Mouse (Mus musculus) testis, adult 10 weeks (tissue): ENCODE measurements around the gene Gm10277. TPM values are rescaled to one million over a fixed set of nuclear protein-coding genes. Genes with fewer than 3 reads are reported as not detected.

Experiments
- polyA plus RNA-seq: library from polyadenylated mRNA; stranded (reverse); fragments of 350-450 nt; fragmentation: Illumina TruSeq; extraction: RNeasy Lipid Tissue Mini Kit (QIAGEN cat#74804); gene quantifications from one replicate; pipeline ENCODE4 v1.2.3, GENCODE M21; 2014; ENCODE audit warnings: low read depth, low replicate concordance

The Gm10277 gene
- polyA plus RNA-seq = not detected

GRCm38 (mm10) chr11:77787707-77788106, at the start of gene Gm10277:
TSS of gene Gm10277 (minus strand) at chr11:77787747.

GRCm38 (mm10) chr11:77762783-77763672, 24.5 kb downstream of the Gm10277 start, which contains the start of gene Myo18a:
TSS of gene Myo18a (plus strand) at chr11:77763246.

Other genes starting within 250 kb of the Gm10277 start
- gene Taok1, start 179.9 kb downstream of the Gm10277 start, polyA plus RNA-seq = 43.1 TPM
- 115 TPM for gene Nufip2, start 101.6 kb downstream of the Gm10277 start, polyA plus RNA-seq
- not detected for gene Cryba1, start 62.5 kb downstream of the Gm10277 start, polyA plus RNA-seq
- gene Myo18a, start 24.5 kb downstream of the Gm10277 start, polyA plus RNA-seq = 1.5 TPM
- gene Pipox, start 106.3 kb upstream of the Gm10277 start, polyA plus RNA-seq = 0.46 TPM
- gene Sez6, start 143.1 kb upstream of the Gm10277 start, polyA plus RNA-seq = 0.08 TPM
- gene Phf12, start 195.0 kb upstream of the Gm10277 start, polyA plus RNA-seq = 10.3 TPM
- 3.7 TPM for gene Dhrs13, start 244.5 kb upstream of the Gm10277 start, polyA plus RNA-seq